Comparison of ENCODE assay signal across 8 mouse cellular contexts in genomic region chr3:107517631-107518108, GRCm38 (mm10). TPM values are rescaled to one million over a fixed set of nuclear protein-coding genes. Genes with fewer than 3 reads are reported as not detected.
DNase-seq lines count a peak whose midpoint lies in the region; ATAC-seq lines count a peak whose summit lies in the region.

TSS of gene Slc6a17 (minus strand) at chr3:107518018.

- peak; percentile 34 for DNase-seq in ovary, postnatal 36 days (ENCODE audit: low spot score)
- no peak for DNase-seq in ovary, postnatal 14 days (ENCODE audit: low spot score)
- DNase-seq in cerebellum, postnatal 4 days (ENCODE audit: low spot score in 2 of 2) = peak; percentile 50 to 56
- DNase-seq in gastrocnemius, postnatal 10 days = peak; percentile 41
- peak; percentile 10 for DNase-seq in liver
- DNase-seq in retina, postnatal 1 day = peak; percentile 80

- no peak within 1 kb of the TSS for H3K27ac ChIP-seq in kidney, embryonic 14.5 days (ENCODE audit: low read depth, low read length)

- peaks cover 74% of the 10 kb centered on the region for H3K27me3 ChIP-seq in kidney, embryonic 14.5 days (ENCODE audit: control insufficient read depth, insufficient read depth, low read length)

- H3K9ac ChIP-seq in kidney, embryonic 14.5 days (ENCODE audit: low read depth, low read length) = peak within 1 kb of the TSS; percentile 60

- H3K36me3 ChIP-seq in kidney, embryonic 14.5 days (ENCODE audit: control insufficient read depth, insufficient read depth, low read length) = no peaks in the 10 kb centered on the region

- H3K4me2 ChIP-seq in kidney, embryonic 14.5 days (replicated peaks; ENCODE audit: low read depth, low read length) = peak within 1 kb of the TSS; percentile 97

- H3K9me3 ChIP-seq in kidney, embryonic 14.5 days (ENCODE audit: control insufficient read depth, low read length) = no peaks in the 10 kb centered on the region

- ATAC-seq in kidney, embryonic 14.5 days (ENCODE audit: low FRiP score, low TSS enrichment) = peak; percentile 87
- ATAC-seq in erythroblast, adult 5-6 weeks (replicated peaks; ENCODE audit: low FRiP score, poor library complexity, severe bottlenecking) = no peak

- 0 out of 2 replicates have a peak, but pooled peaks cover 8% of the 10 kb centered on the region for H3K4me1 ChIP-seq in kidney, embryonic 14.5 days (ENCODE audit: control insufficient read depth, insufficient read depth, low read length)

- peak within 1 kb of the TSS; percentile 61 for H3K4me3 ChIP-seq in kidney, embryonic 14.5 days (ENCODE audit: low read length)

- under 1% methylated on average over 51 of the region's 68 CpGs for WGBS in kidney, embryonic 14.5 days

RNA-seq across cellular contexts. Expression of gene Slc6a17, which starts in this region (rescaled TPM):
- under 1 TPM; 0.94 to 0.95 TPM for total RNA-seq in gastrocnemius, postnatal 10 days (2021)
- 1.7 and 2.9 TPM in 2 replicates for polyA plus RNA-seq in kidney, embryonic 14.5 days (2014; fragmentation: Nextera tagmentation; extraction: Ambion mirVana)
- total RNA-seq in erythroblast, adult 5-6 weeks (2015; ENCODE audit: low replicate concordance) = not detected in 2 replicates
- total RNA-seq in erythroblast, adult 5-6 weeks (2017; ENCODE audit: low replicate concordance) = not detected in 2 replicates

Comparison
In these comparisons a context has a peak if more than half of its experiments do, and no peak if none do; other contexts are left out.
1. Peak in DNase-seq in gastrocnemius, postnatal 10 days; RNA of the gene not detected or under 1 TPM.